10 mouse cellular contexts compared by ENCODE assay signal in genomic region chr15:82224602-82225215, GRCm38 (mm10). TPM values are rescaled to one million over a fixed set of nuclear protein-coding genes. Genes with fewer than 3 reads are reported as not detected.
DNase-seq lines count a peak whose midpoint lies in the region; ATAC-seq and TF ChIP-seq lines count a peak whose summit lies in the region.
"Had no signal": no experiment of that assay in that cellular context is flagged by ENCODE, and none has a peak within 500 bp of the region (broad histone marks: within the 10 kb centered on the region; RNA-seq: fewer than 3 reads in every experiment).

No protein-coding gene starts in this region.

- DNase-seq in heart, postnatal 36 days, result no peak
- DNase-seq in layer of hippocampus, postnatal 10 days (ENCODE audit: low spot score in 2 of 2), result no peak
- DNase-seq in adrenal gland, postnatal 36 days, result no peak
- no peak for DNase-seq in left cerebral cortex, adult 18-20 months (ENCODE audit: low spot score in 2 of 2)

- no peak overlapping the region for H3K27ac ChIP-seq in heart, embryonic 12.5 days (ENCODE audit: poor library complexity, severe bottlenecking)
- no peak overlapping the region for H3K27ac ChIP-seq in embryonic facial prominence, embryonic 12.5 days
- no peak overlapping the region for H3K27ac ChIP-seq in intestine, postnatal 0 days (ENCODE audit: low read depth, low read length)
- H3K27ac ChIP-seq in midbrain, embryonic 15.5 days, result no peak overlapping the region
- H3K27ac ChIP-seq: layer of hippocampus, adult 2 months had no signal

- H3K27me3 ChIP-seq in heart, embryonic 12.5 days (replicated peaks), result peaks cover 65% of the 10 kb centered on the region
- H3K27me3 ChIP-seq in embryonic facial prominence, embryonic 12.5 days, result peaks cover 51% of the 10 kb centered on the region
- H3K27me3 ChIP-seq in intestine, postnatal 0 days (replicated peaks; ENCODE audit: control insufficient read depth, insufficient read depth, low read length), result peaks cover 29% of the 10 kb centered on the region; the same call in 1 of the 2 replicates
- H3K27me3 ChIP-seq in midbrain, embryonic 15.5 days (replicated peaks), result peaks cover 7% of the 10 kb centered on the region

- ATAC-seq in heart, embryonic 12.5 days (ENCODE audit: insufficient number of reproducible peaks, low FRiP score), result no peak
- 0 out of 2 replicates have a peak, but pooled peaks have one; percentile 2 for ATAC-seq in embryonic facial prominence, embryonic 12.5 days (ENCODE audit: insufficient number of reproducible peaks, insufficient read depth, low FRiP score, low TSS enrichment)
- no peak for ATAC-seq in intestine, postnatal 0 days
- ATAC-seq in midbrain, embryonic 15.5 days (replicated peaks), result no peak

- H3K9me3 ChIP-seq in heart, embryonic 12.5 days (replicated peaks), result no peaks in the 10 kb centered on the region
- H3K9me3 ChIP-seq in embryonic facial prominence, embryonic 12.5 days, result no peaks in the 10 kb centered on the region
- H3K9me3 ChIP-seq in intestine, postnatal 0 days (ENCODE audit: control insufficient read depth), result no peaks in the 10 kb centered on the region
- H3K9me3 ChIP-seq in midbrain, embryonic 15.5 days, result no peaks in the 10 kb centered on the region

- intact Hi-C loops in heart, postnatal 36 days (cut with DNase I), result no loop called here

- H3K9ac ChIP-seq in heart, embryonic 12.5 days, result no peak overlapping the region
- 0 out of 2 replicates have a peak overlapping the region, but pooled peaks have one; percentile 30 for H3K9ac ChIP-seq in embryonic facial prominence, embryonic 12.5 days
- no peak overlapping the region for H3K9ac ChIP-seq in intestine, postnatal 0 days (ENCODE audit: low read depth, low read length)
- no peak overlapping the region for H3K9ac ChIP-seq in midbrain, embryonic 15.5 days

- H3K4me3 ChIP-seq in heart, embryonic 12.5 days, result peak overlapping the region; percentile 36; the same call in 1 of the 2 replicates
- peak overlapping the region; percentile 30 for H3K4me3 ChIP-seq in embryonic facial prominence, embryonic 12.5 days
- H3K4me3 ChIP-seq in intestine, postnatal 0 days (ENCODE audit: low read depth, low read length), result peak overlapping the region; percentile 29
- no peak overlapping the region for H3K4me3 ChIP-seq in midbrain, embryonic 15.5 days

- H3K4me1 ChIP-seq in heart, embryonic 12.5 days (replicated peaks), result peaks cover 23% of the 10 kb centered on the region
- peaks cover 17% of the 10 kb centered on the region for H3K4me1 ChIP-seq in embryonic facial prominence, embryonic 12.5 days
- no peaks in the 10 kb centered on the region for H3K4me1 ChIP-seq in intestine, postnatal 0 days (replicated peaks; ENCODE audit: control insufficient read depth, insufficient read depth, low read length)
- peaks cover 10% of the 10 kb centered on the region for H3K4me1 ChIP-seq in midbrain, embryonic 15.5 days

- TF ChIP-seq CTCF in intestine, postnatal 0 days (IDR thresholded peaks at IDR 0.05; ENCODE audit: low read depth), result no peak

- H3K4me2 ChIP-seq in heart, embryonic 12.5 days, result peak overlapping the region; percentile 72
- H3K4me2 ChIP-seq in embryonic facial prominence, embryonic 12.5 days (replicated peaks), result peak overlapping the region; percentile 65
- peak overlapping the region; percentile 59; the same call in 1 of the 2 replicates for H3K4me2 ChIP-seq in intestine, postnatal 0 days (replicated peaks; ENCODE audit: low read depth)
- peak overlapping the region; percentile 60; the same call in 1 of the 2 replicates for H3K4me2 ChIP-seq in midbrain, embryonic 15.5 days

- H3K36me3 ChIP-seq in heart, embryonic 12.5 days, result no peaks in the 10 kb centered on the region
- H3K36me3 ChIP-seq in embryonic facial prominence, embryonic 12.5 days, result no peaks in the 10 kb centered on the region
- H3K36me3 ChIP-seq in intestine, postnatal 0 days (ENCODE audit: control insufficient read depth, insufficient read depth), result no peaks in the 10 kb centered on the region
- H3K36me3 ChIP-seq in midbrain, embryonic 15.5 days (replicated peaks), result no peaks in the 10 kb centered on the region

- WGBS in heart, embryonic 12.5 days, result 27% methylated on average over 7 of the region's 7 CpGs
- WGBS in embryonic facial prominence, embryonic 12.5 days, result 31% methylated on average over 7 of the region's 7 CpGs
- 35% methylated on average over 7 of the region's 7 CpGs for WGBS in intestine, postnatal 0 days
- WGBS in midbrain, embryonic 15.5 days, result 36% methylated on average over 7 of the region's 7 CpGs

RNA-seq across cellular contexts. Expression of gene Tnfrsf13c, which starts 0.5 kb away (rescaled TPM):
- 0.09 TPM in 1 of 2 replicates, not detected in the other for polyA plus RNA-seq in heart, embryonic 12.5 days (2016; fragmentation: Nextera tagmentation; extraction: Ambion mirVana)
- total RNA-seq in heart, postnatal 36 days (2021), result under 1 TPM; 0.28 to 0.30 TPM
- 0.13 and 0.23 TPM in 2 replicates for polyA plus RNA-seq in embryonic facial prominence, embryonic 12.5 days (2016; fragmentation: Nextera tagmentation; extraction: Ambion mirVana)
- polyA plus RNA-seq in intestine, postnatal 0 days (2015; fragmentation: Nextera tagmentation; extraction: Ambion mirVana), result 0.10 TPM in 1 of 2 replicates, not detected in the other
- polyA plus RNA-seq in midbrain, embryonic 15.5 days (2015; fragmentation: Nextera tagmentation; extraction: Ambion mirVana), result 0.08 and 0.26 TPM in 2 replicates
- total RNA-seq in layer of hippocampus, postnatal 10 days (2021), result 1 to 10 TPM in 1 of 2 experiments, under 1 TPM in 1; 0.69 to 1.0 TPM
- under 1 TPM in 1 of 2 experiments, not detected in 1; 0.20 TPM for total RNA-seq in adrenal gland, postnatal 36 days (2021)
- under 1 TPM; 0.26 to 0.49 TPM for total RNA-seq in left cerebral cortex, adult 18-20 months (2021)

RNA-seq across cellular contexts. Expression of gene Shisa8, which starts 12.1 kb away (rescaled TPM):
- 0.19 and 0.35 TPM in 2 replicates for polyA plus RNA-seq in heart, embryonic 12.5 days (2016; fragmentation: Nextera tagmentation; extraction: Ambion mirVana)
- total RNA-seq in heart, postnatal 36 days (2021), result under 1 TPM; 0.14 to 0.19 TPM
- polyA plus RNA-seq in embryonic facial prominence, embryonic 12.5 days (2016; fragmentation: Nextera tagmentation; extraction: Ambion mirVana), result 0.75 and 0.79 TPM in 2 replicates
- not detected in 2 replicates for polyA plus RNA-seq in intestine, postnatal 0 days (2015; fragmentation: Nextera tagmentation; extraction: Ambion mirVana)
- polyA plus RNA-seq in midbrain, embryonic 15.5 days (2015; fragmentation: Nextera tagmentation; extraction: Ambion mirVana), result 1.1 and 1.5 TPM in 2 replicates
- 1 to 10 TPM; 2.0 to 3.1 TPM for total RNA-seq in layer of hippocampus, postnatal 10 days (2021)
- total RNA-seq in adrenal gland, postnatal 36 days (2021), result under 1 TPM; 0.46 to 0.73 TPM
- total RNA-seq in left cerebral cortex, adult 18-20 months (2021), result 1 to 10 TPM; 2.6 to 3.0 TPM

RNA-seq across cellular contexts. Expression of gene Cenpm, which starts 19.8 kb away (rescaled TPM):
- 57.9 and 67.0 TPM in 2 replicates for polyA plus RNA-seq in heart, embryonic 12.5 days (2016; fragmentation: Nextera tagmentation; extraction: Ambion mirVana)
- total RNA-seq in heart, postnatal 36 days (2021), result under 1 TPM; 0.42 to 0.51 TPM
- polyA plus RNA-seq in embryonic facial prominence, embryonic 12.5 days (2016; fragmentation: Nextera tagmentation; extraction: Ambion mirVana), result 68.8 and 71.0 TPM in 2 replicates
- 14.8 and 16.5 TPM in 2 replicates for polyA plus RNA-seq in intestine, postnatal 0 days (2015; fragmentation: Nextera tagmentation; extraction: Ambion mirVana)
- polyA plus RNA-seq in midbrain, embryonic 15.5 days (2015; fragmentation: Nextera tagmentation; extraction: Ambion mirVana), result 10.7 and 13.6 TPM in 2 replicates
- total RNA-seq in layer of hippocampus, postnatal 10 days (2021), result 1 to 10 TPM; 6.5 to 9.0 TPM
- total RNA-seq in adrenal gland, postnatal 36 days (2021), result 1 to 10 TPM; 2.9 to 4.3 TPM
- total RNA-seq in left cerebral cortex, adult 18-20 months (2021), result 1 to 10 TPM; 4.0 to 4.4 TPM

RNA-seq across cellular contexts. Expression of gene 1500009C09Rik, which starts 27.5 kb away (rescaled TPM):
- polyA plus RNA-seq in heart, embryonic 12.5 days (2016; fragmentation: Nextera tagmentation; extraction: Ambion mirVana), result not detected in 2 replicates
- not detected for total RNA-seq in heart, postnatal 36 days (2021)
- 0.29 TPM in 1 of 2 replicates, not detected in the other for polyA plus RNA-seq in embryonic facial prominence, embryonic 12.5 days (2016; fragmentation: Nextera tagmentation; extraction: Ambion mirVana)
- polyA plus RNA-seq in intestine, postnatal 0 days (2015; fragmentation: Nextera tagmentation; extraction: Ambion mirVana), result 0.13 TPM in 1 of 2 replicates, not detected in the other
- 22.6 and 24.0 TPM in 2 replicates for polyA plus RNA-seq in midbrain, embryonic 15.5 days (2015; fragmentation: Nextera tagmentation; extraction: Ambion mirVana)
- 10 to 100 TPM; 79.9 to 88.8 TPM for total RNA-seq in layer of hippocampus, postnatal 10 days (2021)
- 1 to 10 TPM in 1 of 2 experiments, under 1 TPM in 1; 0.23 to 1.2 TPM for total RNA-seq in adrenal gland, postnatal 36 days (2021)
- 100 to 1,000 TPM in 1 of 2 experiments, 10 to 100 TPM in 1; 93.7 to 101 TPM for total RNA-seq in left cerebral cortex, adult 18-20 months (2021)
- polyA plus RNA-seq: C2C12 had no signal

RNA-seq across cellular contexts. Expression of gene Sept3, which starts 50.0 kb away (rescaled TPM):
- polyA plus RNA-seq in heart, embryonic 12.5 days (2016; fragmentation: Nextera tagmentation; extraction: Ambion mirVana), result 3.8 and 4.9 TPM in 2 replicates
- total RNA-seq in heart, postnatal 36 days (2021), result under 1 TPM; 0.35 to 0.36 TPM
- polyA plus RNA-seq in embryonic facial prominence, embryonic 12.5 days (2016; fragmentation: Nextera tagmentation; extraction: Ambion mirVana), result 59.9 and 66.0 TPM in 2 replicates
- polyA plus RNA-seq in intestine, postnatal 0 days (2015; fragmentation: Nextera tagmentation; extraction: Ambion mirVana), result 1.7 and 3.0 TPM in 2 replicates
- polyA plus RNA-seq in midbrain, embryonic 15.5 days (2015; fragmentation: Nextera tagmentation; extraction: Ambion mirVana), result 454 and 479 TPM in 2 replicates
- 100 to 1,000 TPM; 617 to 640 TPM for total RNA-seq in layer of hippocampus, postnatal 10 days (2021)
- 1 to 10 TPM; 2.6 to 4.3 TPM for total RNA-seq in adrenal gland, postnatal 36 days (2021)
- 100 to 1,000 TPM; 494 to 520 TPM for total RNA-seq in left cerebral cortex, adult 18-20 months (2021)
